Mouse (Mus musculus): ENCODE measurements at regions not wholly inside any gene's neighbourhood (a gene's known extent, or its start where the extent isn't known, plus 50 kb on each side); places are given as distances from the start of the nearest gene placed in this dataset.

- no peak for DNase-seq
Measured at GRCm38 (mm10) chr3:48911758-48912157, 845.4 kb downstream of the Pcdh18 start.

GRCm38 (mm10) chr3:48890403-48890802 lies 866.7 kb downstream of the Pcdh18 start:
- DNase-seq, result no peak

- DNase-seq, result no peak
Measured at GRCm38 (mm10) chr3:48887885-48888284, 869.2 kb downstream of the Pcdh18 start.

- no peak for DNase-seq
Measured at GRCm38 (mm10) chr3:48869527-48869926, 887.6 kb downstream of the Pcdh18 start.

GRCm38 (mm10) chr3:48846049-48846653 lies 911.0 kb downstream of the Pcdh18 start:
- DNase-seq, result peak; percentile 9 to 62

GRCm38 (mm10) chr3:48840692-48841091 lies 916.4 kb downstream of the Pcdh18 start:
- no peak for DNase-seq

- no peak for DNase-seq
Measured at GRCm38 (mm10) chr3:48823360-48823759, 933.8 kb downstream of the Pcdh18 start.

- DNase-seq, result no peak
Measured at GRCm38 (mm10) chr3:48804398-48804797, 952.7 kb downstream of the Pcdh18 start.

GRCm38 (mm10) chr3:48771709-48772108 lies 985.4 kb downstream of the Pcdh18 start:
- no peak for DNase-seq
